Mouse (Mus musculus) c-Kit-positive CD71-positive TER-119-positive erythroid progenitor cells, embryonic 14.5 days (primary cell): ENCODE data around the gene Pcolce2.

Source experiments
- DNase-seq: peaks from one replicate; pipeline ENCODE4 v3.0.0-alpha.2; 2013; ENCODE audit warnings: low spot score

Pcolce2 gene

DNA sequence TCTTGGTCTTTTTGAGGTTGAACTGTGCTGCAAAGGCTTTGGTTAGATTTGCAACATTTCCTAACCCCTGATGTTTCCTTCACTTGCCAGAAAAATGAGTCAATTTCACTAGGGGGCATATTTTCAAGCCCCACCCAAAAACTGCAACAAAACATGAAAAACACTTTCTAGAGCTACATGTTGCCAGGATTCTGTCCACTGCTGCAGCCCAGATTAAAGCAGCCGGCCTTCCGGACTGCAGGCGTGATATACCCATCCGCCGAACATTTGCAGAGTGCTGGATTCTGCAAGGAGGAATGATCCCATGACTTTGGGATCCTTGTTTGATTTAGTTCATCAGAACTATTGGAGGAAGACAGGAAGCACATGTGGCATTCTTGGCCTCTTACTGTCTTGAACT lies 17.0 kb downstream of the Pcolce2 start:
- DNase-seq: no peak

DNA sequence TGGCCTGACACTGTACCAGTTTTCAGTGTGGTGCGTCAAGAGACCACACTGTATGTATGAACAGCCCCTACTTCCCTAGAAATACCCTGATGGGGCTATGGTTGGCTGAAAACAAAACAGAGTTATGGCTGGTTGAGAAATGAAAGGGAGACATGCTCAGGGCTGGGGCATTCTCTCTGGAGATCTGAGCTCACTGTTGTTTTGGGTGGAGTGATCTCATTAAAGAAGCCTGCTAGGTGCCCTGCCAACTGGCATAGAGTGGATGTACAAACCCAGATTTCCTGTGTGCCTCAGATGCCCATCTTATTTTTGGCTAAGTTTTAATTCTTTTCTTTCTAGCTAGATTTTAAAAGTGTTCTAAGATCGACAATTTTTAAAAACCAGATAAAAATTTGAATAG lies 20.5 kb downstream of the Pcolce2 start:
- DNase-seq: no peak

DNA sequence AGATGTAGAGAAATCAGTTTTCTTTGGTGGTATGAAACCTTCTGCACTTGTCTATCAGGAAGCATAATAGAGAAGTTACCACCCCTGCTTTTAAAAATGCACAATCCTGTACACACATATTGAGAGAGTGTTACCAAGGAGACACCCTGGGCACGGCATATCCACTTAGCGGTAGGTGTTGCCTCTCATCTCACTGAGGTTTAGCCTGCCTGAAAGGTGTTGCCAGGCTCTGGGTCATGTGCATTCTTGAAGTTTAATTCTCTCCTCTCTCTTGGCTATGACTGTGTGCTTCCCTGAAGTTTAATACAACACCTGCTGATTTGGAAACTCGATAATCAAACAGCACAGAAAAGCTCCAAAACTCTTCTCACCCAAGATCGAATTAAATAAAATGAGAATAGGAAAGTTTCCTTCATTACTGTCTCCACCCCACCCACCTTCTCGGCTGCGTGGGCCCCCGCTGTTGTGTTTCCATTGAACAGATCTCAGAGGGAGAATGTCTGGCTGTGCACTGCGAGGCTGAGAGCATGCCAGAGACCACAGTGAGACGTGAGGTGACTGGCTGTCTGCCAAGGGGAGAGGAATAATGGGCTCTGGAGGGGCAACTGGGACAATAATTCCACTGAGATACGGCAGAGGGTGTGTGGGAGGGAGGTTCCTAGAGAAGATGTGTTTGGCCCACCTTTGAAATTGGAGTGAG lies 27.0 kb downstream of the Pcolce2 start:
- DNase-seq: no peak

DNA sequence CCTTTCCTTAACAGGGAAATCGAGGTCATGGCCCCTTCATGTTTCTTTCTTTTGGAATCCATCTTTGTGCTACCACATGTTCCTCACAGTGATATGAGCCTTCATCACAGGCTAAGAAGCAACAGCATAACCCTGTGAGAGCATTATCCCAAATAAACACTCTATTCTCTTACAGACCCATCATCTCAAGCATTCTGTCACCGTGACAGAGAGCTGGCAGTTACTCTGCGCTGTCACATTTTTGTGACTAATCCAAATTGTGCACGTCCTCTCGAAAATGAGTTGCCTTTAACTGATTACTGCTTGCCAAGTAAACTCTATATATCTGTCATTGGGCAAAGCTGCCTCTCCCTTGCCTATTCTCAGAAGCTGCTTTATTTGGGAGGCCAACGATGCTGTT lies 28.4 kb downstream of the Pcolce2 start:
- DNase-seq: no peak

DNA sequence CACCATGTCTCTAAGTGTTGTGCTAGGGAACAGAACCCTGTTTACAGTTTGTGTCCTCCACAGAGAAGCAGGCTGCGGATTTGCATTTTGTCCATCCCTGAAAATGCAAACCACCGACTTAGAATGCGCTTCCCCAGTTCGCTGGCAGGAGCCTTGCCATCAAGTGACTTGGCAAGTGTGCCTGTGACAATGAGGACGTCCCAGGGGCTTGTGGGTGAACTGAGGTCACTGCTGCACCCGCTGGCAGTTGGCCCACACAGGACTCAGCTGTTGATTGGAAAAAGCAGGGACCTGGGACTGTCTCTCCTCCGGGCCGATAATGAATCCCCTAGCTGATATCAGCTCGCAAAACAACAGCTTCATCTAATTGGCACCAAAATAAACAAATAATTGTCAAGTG lies 30.4 kb downstream of the Pcolce2 start:
- no peak for DNase-seq

DNA sequence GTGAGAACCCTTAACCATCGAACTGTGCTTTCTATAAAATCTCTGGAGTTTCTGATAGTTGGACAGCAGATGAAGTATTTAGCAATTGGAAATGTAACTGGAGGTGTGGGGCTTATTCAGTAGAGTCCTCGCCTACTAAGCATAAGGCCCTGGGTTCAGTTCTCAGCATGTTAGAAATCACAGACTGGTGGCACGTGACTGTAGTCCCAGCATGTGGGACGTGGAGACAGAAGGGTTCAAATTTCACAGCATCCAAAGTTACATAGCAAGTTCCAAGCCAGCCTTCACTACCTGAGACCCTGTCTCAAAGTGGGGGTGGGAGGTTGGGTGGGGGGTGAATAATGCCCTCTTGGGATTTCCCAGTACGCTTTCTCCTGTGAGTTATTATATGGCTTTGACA lies 30.9 kb downstream of the Pcolce2 start:
- DNase-seq: no peak

DNA sequence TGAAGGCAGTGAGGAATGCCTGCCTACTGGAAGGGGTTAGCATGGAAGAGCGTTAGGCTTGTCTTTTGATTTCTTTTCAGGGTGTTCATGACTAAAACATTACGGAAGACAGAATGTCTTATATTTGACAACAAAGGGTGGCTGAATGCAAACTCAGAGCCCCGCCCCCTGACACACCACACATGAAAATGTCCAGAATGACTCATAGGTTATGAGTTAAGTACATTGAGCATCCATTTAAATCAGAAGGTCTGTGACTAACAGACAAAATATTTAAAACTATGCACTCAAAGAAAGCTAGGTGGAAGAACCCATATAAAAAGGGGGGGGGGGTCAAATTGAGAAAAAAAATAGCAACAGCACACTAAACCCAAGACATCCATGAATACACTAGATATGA lies 34.9 kb downstream of the Pcolce2 start:
- no peak for DNase-seq

DNA sequence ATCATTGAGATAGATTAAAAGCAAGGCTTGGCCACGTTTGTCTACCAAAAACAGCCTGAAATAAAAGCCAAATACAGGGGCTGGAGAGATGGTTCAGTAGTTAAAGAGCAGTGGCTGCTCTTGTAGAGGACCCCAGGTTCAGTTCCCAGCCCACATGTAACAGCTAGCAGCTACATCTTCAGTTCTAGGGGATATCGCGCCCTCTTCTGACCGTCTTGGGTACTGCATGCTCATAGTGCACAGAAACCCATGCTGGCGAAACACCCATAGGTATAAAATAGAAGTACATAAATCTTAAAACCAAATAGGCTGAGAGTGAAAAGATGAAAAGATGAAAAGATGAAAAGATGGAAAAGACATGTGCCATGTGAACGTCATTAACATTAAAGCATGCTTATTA lies 35.4 kb downstream of the Pcolce2 start:
- peak; percentile 13 for DNase-seq

DNA sequence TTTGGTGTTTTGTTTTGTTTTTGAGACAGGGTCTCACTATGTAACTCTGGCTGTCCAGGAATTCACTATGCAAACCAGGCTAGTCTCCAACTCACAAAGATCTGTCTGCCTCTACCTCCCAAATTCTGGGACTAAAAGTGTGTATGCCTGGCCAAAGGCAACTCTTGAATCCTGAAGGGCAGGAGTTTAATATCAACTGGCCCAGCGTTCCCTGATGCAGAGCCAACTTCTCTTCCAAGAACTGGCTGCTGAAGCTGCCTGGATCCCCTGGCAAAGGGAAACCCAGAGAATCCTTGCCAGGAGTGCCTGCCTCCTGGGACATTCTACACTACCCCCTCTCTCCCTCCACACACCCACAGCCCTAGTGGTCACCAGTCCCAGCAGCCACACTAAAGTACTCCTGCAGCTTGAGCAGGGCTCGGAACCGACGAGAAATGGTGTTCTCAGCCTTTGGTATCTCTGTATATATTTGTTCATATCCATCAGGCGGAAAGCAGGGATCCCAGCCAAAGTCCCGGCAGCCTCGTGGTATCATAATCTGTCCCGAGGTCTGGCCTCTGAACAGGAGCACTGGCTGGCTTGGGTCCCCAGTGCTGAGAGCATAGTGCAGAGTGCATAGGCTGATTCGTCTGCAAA lies 37.8 kb downstream of the Pcolce2 start:
- DNase-seq: no peak

DNA sequence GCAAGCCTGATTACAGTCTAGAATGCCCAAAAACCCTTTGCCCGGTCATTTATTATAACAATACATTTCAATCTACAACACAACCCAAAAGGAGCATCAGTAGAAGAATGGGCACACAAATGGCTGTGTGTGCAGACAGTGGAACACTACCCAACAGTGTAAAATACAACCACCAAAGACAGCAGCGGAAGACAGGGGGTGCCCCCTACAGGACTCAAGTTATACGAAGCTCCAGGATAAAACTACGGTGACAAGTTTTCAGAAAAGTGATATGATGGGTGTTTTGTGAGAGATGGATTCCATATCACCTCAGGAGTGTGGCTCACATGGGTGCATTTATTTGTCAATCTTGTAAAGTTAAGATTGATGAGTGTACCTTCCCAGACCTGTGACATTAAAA lies 38.6 kb downstream of the Pcolce2 start:
- no peak for DNase-seq

DNA sequence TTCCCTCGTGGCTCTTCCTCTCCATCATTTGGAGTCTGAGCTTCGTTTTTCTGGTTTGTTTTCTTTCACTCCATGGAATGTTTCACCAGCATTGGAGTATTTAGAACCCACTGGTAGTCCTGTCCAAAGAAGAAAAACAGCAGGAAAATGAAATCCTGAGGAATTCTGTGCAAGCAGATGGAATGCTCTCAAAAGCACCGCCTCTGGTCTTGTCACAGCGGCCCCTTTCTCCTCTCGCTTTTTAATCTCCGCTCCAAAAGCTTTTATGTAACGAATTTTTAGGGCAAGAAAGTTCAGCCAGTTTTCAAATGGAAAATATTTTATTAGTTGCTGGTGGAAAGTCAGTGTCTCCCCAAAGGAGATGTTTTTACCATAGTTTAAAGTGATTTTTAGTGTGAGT lies 42.6 kb downstream of the Pcolce2 start:
- no peak for DNase-seq

DNA sequence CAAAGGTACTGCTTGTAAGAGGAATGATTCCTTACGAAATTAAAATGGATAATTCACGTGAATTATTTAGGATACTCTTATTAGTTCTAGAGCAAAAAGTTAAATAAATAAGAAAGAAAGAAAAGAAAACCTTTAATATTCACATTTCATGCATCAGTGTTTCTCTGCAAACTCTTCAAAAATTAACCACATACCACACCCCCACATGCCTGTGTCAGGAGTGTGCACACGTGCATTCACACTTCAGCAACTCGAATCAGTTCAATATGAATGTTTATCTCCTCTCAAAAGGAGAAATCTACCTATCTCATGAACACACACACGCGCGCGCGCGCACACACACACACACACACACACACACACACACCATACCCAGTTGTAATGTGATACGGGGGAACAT lies 43.3 kb downstream of the Pcolce2 start:
- DNase-seq: no peak

DNA sequence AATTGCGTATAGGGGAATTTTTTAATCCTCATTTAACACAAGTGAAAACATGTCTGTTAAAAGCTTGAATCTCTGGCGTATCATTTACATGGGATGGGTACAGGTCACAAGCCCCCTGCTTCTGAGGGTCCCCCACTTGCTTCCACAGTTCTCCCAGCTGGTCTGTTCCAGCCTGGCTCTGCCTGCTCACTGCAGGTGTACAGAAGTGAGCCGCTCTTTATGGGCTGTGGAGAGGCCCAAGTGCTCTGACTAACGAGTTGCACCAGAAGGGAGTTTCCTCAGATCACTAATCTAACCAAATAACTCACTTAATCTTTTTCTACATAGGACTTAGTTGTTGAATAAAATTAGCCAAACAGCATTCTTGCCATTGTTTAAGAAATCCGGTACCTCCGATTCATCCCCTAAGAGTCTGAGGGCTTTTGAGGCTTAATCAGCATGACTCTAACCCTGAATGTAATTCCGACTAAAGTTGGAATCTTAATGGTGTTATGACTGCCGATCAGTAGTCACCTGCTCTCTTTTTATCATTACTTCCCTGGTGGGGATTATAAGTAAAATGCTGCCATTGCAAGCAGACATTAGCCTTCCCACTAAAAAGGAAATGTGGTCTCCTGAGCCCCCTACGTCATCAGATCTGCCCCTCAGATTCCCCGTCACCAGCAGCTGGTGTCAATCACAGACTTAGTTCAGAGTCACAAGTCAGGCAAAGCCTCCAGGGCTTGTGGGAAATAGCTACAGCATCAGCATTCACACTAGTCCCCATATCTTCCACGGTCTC lies 48.4 kb downstream of the Pcolce2 start:
- no peak for DNase-seq

DNA sequence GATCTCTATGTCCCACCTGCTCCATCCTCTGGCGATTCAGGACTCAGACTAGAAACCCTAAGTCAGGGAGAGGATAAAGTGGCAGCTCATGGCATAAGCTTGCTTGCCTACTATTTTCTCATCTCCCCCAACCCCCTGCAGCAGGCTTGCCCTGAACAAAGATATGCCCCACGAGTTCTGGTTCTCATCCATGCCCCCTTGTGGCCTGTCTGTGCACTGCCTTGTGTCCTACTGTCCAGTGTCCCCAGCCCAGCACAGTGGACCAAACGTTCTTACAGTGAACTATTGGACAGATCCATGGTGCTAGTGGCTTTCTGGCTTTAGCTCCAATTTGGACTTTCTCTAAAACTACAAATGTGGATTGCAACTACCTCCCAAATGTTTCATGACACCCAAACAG lies 50.7 kb downstream of the Pcolce2 start:
- no peak for DNase-seq

DNA sequence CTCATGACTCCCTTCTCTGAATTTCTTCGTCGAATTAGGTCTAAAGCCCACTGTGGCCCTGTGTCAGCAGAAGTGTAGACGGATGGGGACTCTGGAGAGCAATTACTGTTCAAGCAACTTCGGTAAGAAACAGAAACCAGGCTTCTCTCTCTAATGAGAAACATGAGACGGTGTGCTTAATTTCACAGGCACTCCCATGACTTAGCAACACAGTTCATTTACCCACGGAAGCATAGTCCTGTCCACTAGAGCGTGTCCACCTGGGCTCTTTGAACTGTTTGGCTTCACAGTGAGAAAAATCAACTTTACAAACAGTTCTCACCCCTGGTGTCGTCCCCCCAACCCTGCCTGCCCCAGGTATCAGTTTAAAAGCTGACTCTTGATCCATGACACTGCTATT lies 55.4 kb downstream of the Pcolce2 start:
- DNase-seq: no peak

DNA sequence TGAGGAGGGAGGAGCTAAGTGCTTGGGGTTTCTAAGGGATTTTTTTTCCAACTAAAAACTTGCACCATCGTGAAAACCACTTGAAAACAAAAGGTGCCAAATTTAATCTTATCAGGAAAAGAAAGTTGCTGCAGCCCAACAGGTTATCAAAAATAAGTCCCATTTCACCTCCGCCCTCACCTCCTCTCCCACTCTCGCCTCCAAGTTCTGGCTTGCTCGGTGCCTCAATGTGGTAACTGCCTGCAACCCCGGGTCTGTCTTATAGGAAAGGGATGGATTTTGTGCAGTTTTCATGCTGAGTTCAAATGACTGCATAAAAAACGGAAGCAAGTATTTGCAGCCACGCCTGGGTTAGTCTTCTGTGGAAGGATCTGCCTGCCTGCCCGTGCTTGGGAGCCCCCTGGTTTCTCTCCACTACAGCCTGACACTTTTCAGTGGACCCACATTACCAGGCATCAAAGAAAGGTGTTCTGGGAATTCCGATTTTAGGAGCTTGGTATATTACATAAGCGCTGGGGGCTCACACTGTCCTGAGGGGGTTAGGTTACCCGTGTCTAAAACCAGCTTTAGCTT lies 56.2 kb downstream of the Pcolce2 start:
- no peak for DNase-seq

DNA sequence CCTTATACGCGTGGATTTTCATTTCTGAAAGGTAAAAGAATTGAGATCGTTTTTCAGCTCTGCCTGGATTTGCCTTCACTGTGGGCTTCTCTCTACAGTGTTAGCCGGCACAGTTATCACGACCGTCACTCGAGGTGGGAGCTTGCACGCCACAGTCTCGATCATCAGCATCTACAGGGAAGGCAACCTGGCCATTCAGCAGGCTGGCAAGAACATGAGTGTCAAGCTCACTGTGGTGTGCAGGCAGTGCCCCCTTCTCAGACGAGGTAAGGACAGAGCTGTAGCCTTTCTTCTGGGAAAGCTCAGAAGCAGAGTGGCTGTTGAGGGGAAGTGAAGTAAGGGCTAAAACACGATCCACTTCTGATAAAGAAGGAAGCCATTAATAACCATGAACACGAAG lies 57.1 kb downstream of the Pcolce2 start:
- DNase-seq: no peak

DNA sequence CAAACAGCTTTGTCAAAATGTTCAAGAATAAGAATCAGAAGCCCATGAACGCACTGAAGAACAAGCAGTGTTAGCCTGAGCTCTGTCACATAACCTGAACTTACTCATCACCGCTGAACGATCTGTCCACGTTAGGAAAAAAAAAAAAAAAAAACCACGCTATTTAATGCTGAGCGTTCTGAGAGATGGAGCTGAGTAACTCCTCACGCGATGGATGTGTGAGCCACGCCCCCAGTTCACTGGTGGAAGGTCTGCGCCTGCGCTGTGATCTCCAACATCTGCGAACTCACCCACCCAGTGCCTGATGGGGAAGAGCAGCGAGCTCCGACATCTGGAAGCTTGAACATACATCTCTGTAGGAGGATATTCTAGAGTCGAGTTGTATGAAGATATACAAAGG lies 57.6 kb downstream of the Pcolce2 start:
- no peak for DNase-seq

DNA sequence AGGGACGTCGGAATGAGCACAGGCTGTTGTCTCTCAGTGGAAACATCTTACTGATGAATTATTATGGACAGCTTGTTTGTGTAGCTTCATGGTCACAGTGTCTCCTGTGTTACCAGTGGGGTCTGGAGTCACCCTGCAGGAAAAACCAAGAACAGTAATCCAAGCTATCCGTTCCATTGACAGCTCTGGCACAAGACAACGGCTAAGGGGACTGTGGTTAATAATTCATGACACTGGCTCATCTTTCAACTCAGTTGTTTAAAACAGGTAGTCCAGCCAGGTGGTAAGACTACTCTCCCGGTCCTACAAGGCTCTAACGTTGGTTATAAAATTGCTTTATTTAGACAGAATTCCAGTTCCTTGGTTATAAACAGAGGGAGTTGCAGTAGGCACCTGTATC lies 59.2 kb downstream of the Pcolce2 start:
- DNase-seq: no peak

DNA sequence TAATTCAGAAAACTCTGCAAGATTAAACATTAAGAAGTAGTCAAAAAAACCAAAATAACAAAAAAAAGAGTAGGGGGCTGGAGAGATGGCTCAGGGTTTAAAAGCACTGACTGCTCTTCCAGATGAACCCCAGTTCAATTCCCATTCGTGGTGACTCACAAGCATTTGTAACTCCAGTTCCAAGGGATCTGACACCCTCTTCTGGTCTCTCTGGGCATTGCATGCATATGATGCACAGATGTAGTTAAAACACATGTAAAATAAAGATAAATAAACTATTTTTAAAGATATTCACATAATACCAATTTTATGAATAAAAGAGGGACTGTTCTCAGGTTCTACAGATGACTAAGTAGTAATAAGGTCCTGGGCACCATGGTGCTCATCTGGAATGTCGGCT lies 60.4 kb downstream of the Pcolce2 start:
- peak; percentile 21 for DNase-seq

DNA sequence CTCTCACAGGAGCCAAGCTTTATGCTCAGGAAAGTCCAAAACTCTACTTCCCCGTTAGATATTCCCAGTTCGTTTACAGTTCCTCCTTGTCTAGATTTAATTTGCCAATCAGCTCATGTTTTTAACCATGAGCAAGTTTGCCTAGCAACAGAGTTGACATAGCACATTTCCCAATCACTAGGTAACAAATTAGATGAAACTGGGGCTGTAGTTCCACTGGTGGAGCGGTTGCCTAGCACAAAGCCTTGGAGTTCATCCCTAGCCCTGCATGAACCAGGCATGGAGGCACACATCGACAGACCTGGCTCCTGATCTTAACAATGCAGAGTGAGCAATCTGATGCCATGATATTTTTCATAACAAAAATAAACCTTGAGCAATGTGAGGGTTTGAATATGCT lies 61.9 kb downstream of the Pcolce2 start:
- no peak for DNase-seq

DNA sequence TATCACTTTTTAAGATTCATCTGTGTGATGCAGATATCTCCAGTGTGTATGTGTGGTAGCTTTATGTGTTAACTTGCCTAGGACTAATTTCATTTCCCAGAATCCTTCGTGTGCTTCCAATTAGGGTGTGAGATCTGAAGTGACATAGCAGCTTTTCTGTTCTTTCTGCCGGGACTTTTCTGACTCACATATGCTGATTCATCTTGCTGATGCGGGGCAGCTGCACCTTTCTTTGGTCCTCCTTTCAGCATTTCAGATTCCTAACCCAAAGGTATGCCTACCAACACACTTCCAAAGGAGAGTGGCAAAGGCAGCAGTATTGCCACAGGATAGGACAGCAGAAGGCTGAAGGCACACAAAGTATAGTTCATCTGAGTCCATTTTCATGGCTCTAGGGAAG lies 66.7 kb downstream of the Pcolce2 start:
- DNase-seq: no peak

DNA sequence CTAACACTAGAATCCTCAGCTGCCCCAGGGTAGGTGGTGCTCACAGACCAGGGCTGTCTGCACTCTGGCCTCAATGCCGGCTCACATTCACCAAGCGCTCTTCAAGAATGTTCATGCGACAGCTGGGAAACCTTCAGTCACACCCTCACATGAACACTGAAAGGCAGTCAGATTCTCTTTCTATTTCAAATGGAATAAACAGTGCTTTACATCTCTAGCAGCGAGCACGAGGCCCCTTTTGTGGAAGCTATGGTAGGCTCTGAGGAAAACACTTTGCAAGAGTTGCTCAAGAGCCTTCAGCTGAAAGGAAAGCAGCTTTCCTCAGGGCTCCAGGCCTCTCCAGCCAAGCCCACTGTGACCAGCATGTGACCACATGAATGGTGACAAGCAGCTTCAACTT lies 68.0 kb downstream of the Pcolce2 start:
- no peak for DNase-seq
